7 mouse cellular contexts compared by ENCODE assay signal in genomic region chr5:92698131-92698836, GRCm38 (mm10). TPM values are rescaled to one million over a fixed set of nuclear protein-coding genes. Genes with fewer than 3 reads are reported as not detected.
DNase-seq lines count a peak whose midpoint lies in the region; ATAC-seq and TF ChIP-seq lines count a peak whose summit lies in the region.

No protein-coding gene starts in this region.

- peak overlapping the region; percentile 33 for H3K9ac ChIP-seq in forebrain, embryonic 14.5 days (ENCODE audit: low read length)
- H3K9ac ChIP-seq in liver, postnatal 0 days (replicated peaks) = no peak overlapping the region

- DNase-seq in right cerebral cortex, postnatal 25 days = peak; percentile 11
- no peak for DNase-seq in right cerebral cortex, postnatal 14 days
- peak; percentile 93 for DNase-seq in forebrain, embryonic 14.5 days (ENCODE audit: low spot score)
- DNase-seq in liver, postnatal 0 days = no peak
- DNase-seq in adrenal gland, postnatal 14 days = no peak
- DNase-seq in adrenal gland, adult 8-10 months = no peak
- no peak for DNase-seq in lung, postnatal 36 days

- TF ChIP-seq EP300 in liver, postnatal 0 days (IDR thresholded peaks at IDR 0.05; ENCODE audit: low read depth) = no peak

- peak overlapping the region; percentile 52 for H3K4me2 ChIP-seq in forebrain, embryonic 14.5 days (ENCODE audit: low read length)
- peak overlapping the region; percentile 13; the same call in 1 of the 2 replicates for H3K4me2 ChIP-seq in liver, postnatal 0 days (ENCODE audit: low read depth, low read length)

- under 1% methylated on average over 15 of the region's 15 CpGs for WGBS in forebrain, embryonic 14.5 days
- WGBS in liver, postnatal 0 days (ENCODE audit: insufficient replicate concordance) = 15% methylated on average over 15 of the region's 15 CpGs

- no peaks in the 10 kb centered on the region for H3K27me3 ChIP-seq in forebrain, embryonic 14.5 days (replicated peaks; ENCODE audit: control insufficient read depth, insufficient read depth, low read length)
- H3K27me3 ChIP-seq in liver, postnatal 0 days (ENCODE audit: insufficient read depth, low read length) = no peaks in the 10 kb centered on the region

- H3K27ac ChIP-seq in forebrain, embryonic 14.5 days (ENCODE audit: low read depth, low read length) = peak overlapping the region; percentile 83
- no peak overlapping the region for H3K27ac ChIP-seq in liver, postnatal 0 days (ENCODE audit: low read depth)

- no peaks in the 10 kb centered on the region for H3K9me3 ChIP-seq in forebrain, embryonic 14.5 days (replicated peaks; ENCODE audit: control insufficient read depth, low read length)
- H3K9me3 ChIP-seq in liver, postnatal 0 days (ENCODE audit: low read length) = 0 out of 2 replicates have a peak, but pooled peaks cover 3% of the 10 kb centered on the region

- no peak for TF ChIP-seq CTCF in liver, postnatal 0 days (IDR thresholded peaks at IDR 0.05; ENCODE audit: low read depth)

- H3K4me1 ChIP-seq in forebrain, embryonic 14.5 days (ENCODE audit: control insufficient read depth, insufficient read depth, low read length) = peaks cover 7% of the 10 kb centered on the region; the same call in 1 of the 2 replicates
- no peaks in the 10 kb centered on the region for H3K4me1 ChIP-seq in liver, postnatal 0 days (ENCODE audit: insufficient read depth)

- no peaks in the 10 kb centered on the region for H3K36me3 ChIP-seq in forebrain, embryonic 14.5 days (ENCODE audit: control insufficient read depth, insufficient read depth, low read length)
- no peaks in the 10 kb centered on the region for H3K36me3 ChIP-seq in liver, postnatal 0 days (replicated peaks; ENCODE audit: insufficient read depth, low read length)

- peak overlapping the region; percentile 28 for H3K4me3 ChIP-seq in forebrain, embryonic 14.5 days (ENCODE audit: low read depth, low read length)
- H3K4me3 ChIP-seq in liver, postnatal 0 days (ENCODE audit: low read depth, low read length) = no peak overlapping the region

- peak; percentile 82 for ATAC-seq in forebrain, embryonic 14.5 days
- ATAC-seq in liver, postnatal 0 days = no peak

RNA-seq across cellular contexts. Expression of gene Shroom3, which starts 15.0 kb away (rescaled TPM):
- polyA plus RNA-seq in forebrain, embryonic 14.5 days (2014; fragmentation: Nextera tagmentation; extraction: Ambion mirVana) = 1.6 and 2.0 TPM in 2 replicates
- 0.69 and 0.96 TPM in 2 replicates for polyA plus RNA-seq in liver, postnatal 0 days (2015; fragmentation: Nextera tagmentation; extraction: Ambion mirVana)
- 7.6 and 7.9 TPM in 2 replicates for total RNA-seq in adrenal gland, postnatal 14 days (2021)
- total RNA-seq in adrenal gland, adult 8-10 months (2022) = 10 to 100 TPM in 3 of 4 experiments, 1 to 10 TPM in 1; 9.0 to 12.4 (median 10.8) TPM

RNA-seq across cellular contexts. Expression of gene Ccdc158, which starts 23.2 kb away (rescaled TPM):
- polyA plus RNA-seq in forebrain, embryonic 14.5 days (2014; fragmentation: Nextera tagmentation; extraction: Ambion mirVana) = 0.37 and 0.58 TPM in 2 replicates
- 0.20 and 0.23 TPM in 2 replicates for polyA plus RNA-seq in liver, postnatal 0 days (2015; fragmentation: Nextera tagmentation; extraction: Ambion mirVana)
- 0.37 and 0.68 TPM in 2 replicates for total RNA-seq in adrenal gland, postnatal 14 days (2021)
- under 1 TPM; 0.26 to 0.71 (median 0.55) TPM for total RNA-seq in adrenal gland, adult 8-10 months (2022)

Comparison
In these comparisons a context has a peak if more than half of its experiments do, and no peak if none do; other contexts are left out.
1. DNase-seq: peak in right cerebral cortex, postnatal 25 days (single experiment) and forebrain, embryonic 14.5 days (single experiment); none in right cerebral cortex, postnatal 14 days (single experiment), liver, postnatal 0 days (single experiment), adrenal gland, postnatal 14 days (single experiment), adrenal gland, adult 8-10 months (single experiment) and lung, postnatal 36 days (single experiment).